Mouse (Mus musculus) layer of hippocampus, adult 2 months (tissue): ENCODE measurements around the gene Hrh1. TPM values are rescaled to one million over a fixed set of nuclear protein-coding genes. Genes with fewer than 3 reads are reported as not detected.
A peak's percentile ranks its signal among the peaks of the same experiment; 100 is the strongest.

Source experiments
- DNase-seq, 2 experiments: peaks; one replicate each; pipeline ENCODE4 v3.0.0; 2022; ENCODE audit warnings: low spot score in 2 of 2
- H3K27ac ChIP-seq: fragments of 200-600 bp; 2 replicates; pipeline ENCODE4 v1.8.1; 2022
- H3K4me3 ChIP-seq: fragments of 200-600 bp; 2 replicates; pipeline ENCODE4 v1.8.1; 2022; ENCODE audit warnings: mild to moderate bottlenecking
- CTCF ChIP-seq: fragments of 200-600 bp; conservative IDR thresholded peaks from 2 replicates; pipeline ENCODE4 v1.8.1; 2022; ENCODE audit warnings: antibody characterized with exemption, mild to moderate bottlenecking, moderate library complexity
- total RNA-seq, 2 experiments: library from RNA; stranded (reverse); gene quantifications; 2 replicates each; pipeline ENCODE4 v1.2.3; 2021

Hrh1 gene
- total RNA-seq, 2 experiments from 2014 or later: 4.2 to 5.3 TPM

GRCm38 (mm10) chr6:114414510-114414909, 16.8 kb downstream of the Hrh1 start:
- H3K4me3 ChIP-seq: no peak overlapping the region
- no peak for DNase-seq
- TF ChIP-seq CTCF: no peak
- no peak overlapping the region for H3K27ac ChIP-seq

GRCm38 (mm10) chr6:114418037-114418436, 20.3 kb downstream of the Hrh1 start:
- Histone ChIP-seq H3K4me3 (no peak overlapping the region), H3K27ac (no peak overlapping the region)
- DNase-seq: no peak
- TF ChIP-seq CTCF: no peak

DNA sequence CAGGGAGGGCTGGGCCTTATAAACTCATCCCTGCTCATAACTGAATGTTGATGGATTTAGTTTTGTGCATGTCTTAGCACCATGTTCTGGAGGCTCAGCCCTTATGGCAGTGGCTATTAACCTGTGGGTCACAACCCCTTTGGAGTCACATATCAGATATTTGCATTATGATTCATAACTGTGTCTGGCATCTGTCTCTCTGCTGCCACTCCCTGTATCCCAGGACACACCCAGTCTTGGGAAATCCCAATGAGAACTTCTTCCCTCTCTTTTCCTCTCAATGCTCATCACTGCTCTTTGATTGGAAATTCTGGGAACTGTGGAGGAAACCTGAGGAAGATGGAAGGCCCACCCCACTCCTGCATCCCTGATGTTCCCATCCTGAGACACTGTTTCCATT, 23.3 kb downstream of the Hrh1 start:
- Histone ChIP-seq H3K4me3 (no peak overlapping the region), H3K27ac (no peak overlapping the region)
- no peak for DNase-seq
- no peak for TF ChIP-seq CTCF

GRCm38 (mm10) chr6:114423051-114423676, 25.4 kb downstream of the Hrh1 start:
- no peak overlapping the region for H3K27ac ChIP-seq
- TF ChIP-seq CTCF: no peak
- H3K4me3 ChIP-seq: no peak overlapping the region
- no peak for DNase-seq

DNA sequence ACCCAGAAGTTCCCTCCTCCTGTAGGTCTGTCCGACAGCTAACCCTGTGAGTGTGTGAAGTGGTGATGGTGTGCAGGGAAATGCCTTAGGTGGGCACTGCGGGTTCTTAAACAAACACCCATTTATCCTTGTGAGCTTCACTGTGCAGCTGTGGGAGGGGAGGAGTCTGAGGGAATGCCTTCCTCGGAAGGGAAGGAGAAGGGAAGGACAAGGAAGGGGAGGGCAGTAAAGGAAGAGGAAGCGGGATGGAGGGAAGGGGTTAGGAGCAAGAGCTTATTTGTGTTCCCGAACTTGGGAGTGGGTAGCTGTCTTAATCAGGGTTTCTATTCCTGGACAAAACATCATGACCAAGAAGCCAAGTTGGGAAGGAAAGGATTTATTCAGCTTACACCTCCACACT, 27.6 kb downstream of the Hrh1 start:
- TF ChIP-seq CTCF: no peak
- Histone ChIP-seq H3K27ac (no peak overlapping the region), H3K4me3 (no peak overlapping the region)
- no peak for DNase-seq

DNA sequence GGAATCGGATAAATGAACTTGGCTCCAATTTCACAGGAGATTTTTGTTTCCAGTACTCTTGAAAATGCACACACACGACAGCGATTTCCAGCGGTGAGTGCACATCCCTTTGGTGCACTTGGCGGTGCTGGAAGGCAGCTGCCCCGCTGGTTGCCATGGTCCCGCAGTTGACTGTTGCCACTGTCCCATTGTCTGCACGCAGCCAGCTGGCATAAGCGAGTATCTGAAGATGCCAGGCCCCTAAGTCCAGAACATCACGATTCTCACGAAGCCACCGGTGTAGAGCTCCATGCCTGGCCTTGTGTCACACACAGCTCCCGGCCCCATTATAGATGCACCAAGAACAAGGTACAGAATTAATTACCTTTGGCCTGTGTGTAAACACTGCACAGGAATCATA, 29.9 kb downstream of the Hrh1 start:
- TF ChIP-seq CTCF: no peak
- Histone ChIP-seq H3K27ac (no peak overlapping the region), H3K4me3 (no peak overlapping the region)
- no peak for DNase-seq

DNA sequence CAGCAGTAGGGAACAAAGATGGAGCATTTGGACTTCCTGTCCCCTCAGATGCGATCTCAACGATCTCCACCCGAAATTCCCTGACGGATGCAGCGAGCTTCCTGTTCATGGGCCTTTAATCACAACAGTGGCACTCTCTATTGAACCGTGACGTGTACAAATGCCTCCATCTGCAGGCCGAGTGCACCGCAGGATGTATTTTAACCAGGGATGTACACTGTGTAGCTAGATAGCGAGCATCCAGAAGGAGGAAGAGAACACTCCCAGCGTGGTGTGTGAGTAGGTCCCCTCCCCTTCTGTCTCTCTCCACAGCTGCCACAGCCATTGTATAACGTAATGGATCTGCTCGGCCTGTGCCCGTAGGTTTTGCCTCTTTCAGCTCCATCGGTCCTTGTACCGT, 31.1 kb downstream of the Hrh1 start:
- no peak for DNase-seq
- TF ChIP-seq CTCF: no peak
- no peak overlapping the region for H3K27ac ChIP-seq
- no peak overlapping the region for H3K4me3 ChIP-seq

GRCm38 (mm10) chr6:114432591-114432990, 34.9 kb downstream of the Hrh1 start:
- no peak overlapping the region for H3K27ac ChIP-seq
- no peak for DNase-seq
- TF ChIP-seq CTCF: no peak
- H3K4me3 ChIP-seq: no peak overlapping the region

- TF ChIP-seq CTCF: no peak
- Histone ChIP-seq H3K4me3 (no peak overlapping the region), H3K27ac (no peak overlapping the region)
- DNase-seq: no peak
These were observed 36.8 kb downstream of the Hrh1 start for GRCm38 (mm10) chr6:114434524-114434923.

- TF ChIP-seq CTCF: peak; percentile 30
- H3K4me3 ChIP-seq: no peak overlapping the region
- H3K27ac ChIP-seq: no peak overlapping the region
- no peak for DNase-seq
These were observed 42.6 kb downstream of the Hrh1 start for GRCm38 (mm10) chr6:114440302-114440701.

- H3K27ac ChIP-seq: no peak overlapping the region
- no peak for TF ChIP-seq CTCF
- no peak for DNase-seq
- no peak overlapping the region for H3K4me3 ChIP-seq
These were observed 43.2 kb downstream of the Hrh1 start for GRCm38 (mm10) chr6:114440788-114441453.

DNA sequence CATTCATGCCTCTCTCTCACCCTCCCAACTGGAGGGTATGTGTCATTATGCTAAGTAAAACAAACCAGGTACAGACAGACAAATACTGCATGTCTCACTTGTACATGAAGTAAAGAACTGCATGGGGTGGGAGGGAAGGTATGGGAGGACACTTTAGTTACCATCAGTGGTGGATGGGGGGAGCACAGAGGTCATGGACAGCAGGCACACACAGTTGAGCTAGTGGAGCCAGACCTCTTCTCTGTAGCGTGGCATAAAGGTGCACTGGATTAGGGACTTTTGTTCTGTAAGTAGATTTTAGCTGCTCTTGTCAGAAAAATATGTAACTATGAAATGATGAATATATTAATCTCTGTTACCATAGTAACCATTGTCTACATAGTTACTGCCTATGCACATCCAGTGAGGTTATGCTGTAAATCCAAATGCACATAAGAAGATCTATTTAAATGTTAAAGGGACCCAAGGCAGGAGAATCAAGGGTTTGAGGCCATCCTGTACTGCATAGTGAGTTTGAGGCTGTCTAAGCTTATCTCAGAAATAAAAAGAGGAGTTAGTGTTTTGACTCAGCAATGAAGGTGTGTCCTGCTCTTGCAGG, 46.6 kb downstream of the Hrh1 start:
- Histone ChIP-seq H3K27ac (no peak overlapping the region), H3K4me3 (no peak overlapping the region)
- no peak for DNase-seq
- no peak for TF ChIP-seq CTCF

GRCm38 (mm10) chr6:114444976-114445375, 47.2 kb downstream of the Hrh1 start:
- DNase-seq: no peak
- no peak overlapping the region for H3K27ac ChIP-seq
- no peak overlapping the region for H3K4me3 ChIP-seq
- no peak for TF ChIP-seq CTCF

DNA sequence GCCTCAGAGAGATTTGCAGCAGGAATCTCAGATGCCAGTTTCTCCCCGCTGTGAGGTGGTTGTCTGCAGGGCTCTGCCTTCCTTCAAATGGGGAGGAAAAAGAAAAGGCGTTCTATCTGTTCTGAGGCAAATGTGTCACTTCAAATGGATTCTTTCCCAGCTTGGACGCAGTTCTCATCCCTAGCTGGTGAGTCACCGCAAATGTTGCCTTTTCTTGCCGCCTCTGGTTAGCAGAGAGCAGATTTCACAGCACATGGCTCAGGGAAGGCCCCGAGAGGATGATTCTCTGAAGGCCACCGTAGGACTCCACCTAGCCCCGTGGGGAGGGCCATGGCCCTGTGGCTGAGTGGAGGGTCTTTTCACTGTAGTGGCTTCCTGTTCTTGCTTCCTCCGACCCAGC, 51.2 kb downstream of the Hrh1 start:
- Histone ChIP-seq H3K4me3 (no peak overlapping the region), H3K27ac (peak overlapping the region; percentile 89)
- peak; percentile 34 for TF ChIP-seq CTCF
- DNase-seq: peak; percentile 66 to 86
